Mouse (Mus musculus) hindbrain, embryonic 12.5 days (tissue): ENCODE measurements at regions not wholly inside any gene's neighbourhood (a gene's known extent, or its start where the extent isn't known, plus 50 kb on each side); places are given as distances from the start of the nearest gene placed in this dataset.

Experiments
- ATAC-seq: fragments of 200-750 bp; cut with Nextera tagmentation; 2 replicates; pipeline ENCODE4 v1.8.0; 2017; ENCODE audit warnings: moderate TSS enrichment; ENCODE audit not compliant: low FRiP score
- H3K27ac ChIP-seq: fragments of 300-500 bp; sonication (generic); 2 replicates; pipeline ENCODE4 v1.5.1; 2016; ENCODE audit warnings: mild to moderate bottlenecking
- H3K27me3 ChIP-seq: fragments of 300-500 bp; sonication (generic); 2 replicates; pipeline ENCODE4 v1.6.1; 2016; ENCODE audit warnings: mild to moderate bottlenecking
- H3K36me3 ChIP-seq: fragments of 300-500 bp; sonication (generic); 2 replicates; pipeline ENCODE4 v1.6.1; 2016; ENCODE audit warnings: mild to moderate bottlenecking
- H3K4me1 ChIP-seq: fragments of 300-500 bp; sonication (generic); 2 replicates; pipeline ENCODE4 v1.6.1; 2016
- H3K4me2 ChIP-seq: fragments of 300-500 bp; sonication (generic); replicated peaks from 2 replicates; pipeline ENCODE4 v1.6.1; 2016; ENCODE audit warnings: mild to moderate bottlenecking
- H3K4me3 ChIP-seq: fragments of 300-500 bp; sonication (generic); 2 replicates; pipeline ENCODE4 v1.5.1; 2016; ENCODE audit warnings: mild to moderate bottlenecking
- H3K9ac ChIP-seq: fragments of 300-500 bp; sonication (generic); 2 replicates; pipeline ENCODE4 v1.6.1; 2016; ENCODE audit warnings: mild to moderate bottlenecking, moderate library complexity
- H3K9me3 ChIP-seq: fragments of 300-500 bp; sonication (generic); replicated peaks from 2 replicates; pipeline ENCODE4 v1.6.1; 2016; ENCODE audit warnings: mild to moderate bottlenecking
- WGBS: fragments of 180-500 bp; shearing (Covaris S2); methylation state at CpG from one replicate; pipeline ENCODE4 v1.1.7; 2016; 5-methylcytosine and 5-hydroxymethylcytosine counted together

DNA sequence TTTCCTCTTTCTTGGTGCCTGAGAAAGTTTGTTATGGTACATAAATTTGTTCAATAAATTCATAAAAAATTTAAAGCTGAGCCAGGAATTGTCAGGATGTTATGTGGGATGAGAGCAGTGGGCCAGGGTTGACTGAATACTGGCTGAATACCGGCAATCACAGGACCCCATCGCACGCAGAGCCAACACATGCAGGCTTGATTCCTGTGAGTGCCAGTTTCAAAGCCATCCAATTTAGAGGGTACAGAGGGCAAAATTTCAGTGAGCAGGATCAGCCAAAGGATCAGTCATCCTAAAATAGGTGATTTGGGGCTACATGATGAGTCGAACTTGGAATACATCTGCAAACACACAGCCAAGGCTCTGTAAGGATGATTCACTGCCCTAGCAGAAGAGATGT, 583.6 kb upstream of the Nectin3 start:
- no peak overlapping the region for H3K9ac ChIP-seq
- no peaks in the 10 kb centered on the region for H3K9me3 ChIP-seq
- no peak overlapping the region for H3K4me2 ChIP-seq
- no peaks in the 10 kb centered on the region for H3K36me3 ChIP-seq
- H3K4me3 ChIP-seq: no peak overlapping the region
- no peaks in the 10 kb centered on the region for H3K4me1 ChIP-seq
- H3K27me3 ChIP-seq: no peaks in the 10 kb centered on the region
- WGBS: 93% methylated on average over 4 of the region's 4 CpGs
- H3K27ac ChIP-seq: no peak overlapping the region
- no peak for ATAC-seq

DNA sequence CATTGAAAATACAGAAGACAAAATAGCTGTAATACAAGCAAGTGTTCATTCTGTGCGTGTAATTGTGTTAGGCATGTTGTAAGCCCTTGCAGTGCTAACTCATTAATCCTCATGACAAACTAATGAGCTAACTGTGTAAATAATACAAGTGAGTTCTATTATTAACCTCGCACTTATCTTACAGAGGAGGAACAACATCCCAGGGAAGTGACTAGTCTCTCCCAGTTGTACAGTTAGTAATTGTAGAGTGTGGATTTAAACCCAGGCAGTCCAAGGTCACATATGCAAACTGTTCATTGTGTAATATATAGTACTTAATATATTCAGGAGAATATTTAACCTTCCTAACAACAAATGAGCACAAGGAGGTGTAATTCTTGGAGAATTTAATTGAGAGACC, 582.0 kb upstream of the Nectin3 start:
- H3K27ac ChIP-seq: no peak overlapping the region
- H3K9ac ChIP-seq: no peak overlapping the region
- 61% methylated on average over 2 of the region's 2 CpGs for WGBS
- H3K36me3 ChIP-seq: no peaks in the 10 kb centered on the region
- no peaks in the 10 kb centered on the region for H3K27me3 ChIP-seq
- no peak overlapping the region for H3K4me2 ChIP-seq
- no peak overlapping the region for H3K4me3 ChIP-seq
- H3K9me3 ChIP-seq: no peaks in the 10 kb centered on the region
- ATAC-seq: no peak
- no peaks in the 10 kb centered on the region for H3K4me1 ChIP-seq

DNA sequence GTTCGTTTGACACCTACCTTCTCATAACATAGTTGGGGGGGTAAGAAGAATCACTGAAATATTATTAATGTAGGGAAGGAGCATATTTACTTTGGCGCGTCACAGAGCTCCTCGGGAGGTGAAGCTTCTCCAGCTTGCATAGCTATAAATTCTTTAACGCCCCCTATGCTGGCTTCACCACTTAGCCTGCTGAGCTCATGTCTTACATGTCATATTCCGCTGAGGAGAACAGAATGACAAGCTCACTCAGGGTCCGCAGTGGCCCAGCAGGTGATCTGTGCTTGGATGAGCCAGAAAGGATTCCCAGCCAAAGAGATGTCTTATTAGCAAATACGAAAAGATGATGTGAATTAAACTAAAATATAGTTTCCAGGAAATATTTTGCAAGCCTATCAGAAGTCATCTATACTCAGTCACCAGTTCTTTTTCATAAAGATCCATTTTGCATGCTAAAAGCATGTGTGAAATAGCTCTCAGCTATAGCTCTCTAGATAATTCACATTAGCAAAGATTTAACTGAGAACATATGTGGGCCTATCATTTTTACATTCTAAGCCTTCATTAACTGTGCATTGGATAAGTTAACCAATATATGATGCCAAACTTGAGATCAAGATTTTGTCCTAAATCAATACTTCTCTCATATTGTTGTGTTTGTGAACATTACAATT, 561.1 kb upstream of the Nectin3 start:
- Histone ChIP-seq H3K4me3 (no peak overlapping the region), H3K9me3 (no peaks in the 10 kb centered on the region), H3K4me1 (no peaks in the 10 kb centered on the region), H3K36me3 (no peaks in the 10 kb centered on the region), H3K9ac (no peak overlapping the region), H3K27ac (no peak overlapping the region), H3K4me2 (no peak overlapping the region), H3K27me3 (no peaks in the 10 kb centered on the region)
- ATAC-seq: no peak
- 72% methylated on average over 8 of the region's 8 CpGs for WGBS

DNA sequence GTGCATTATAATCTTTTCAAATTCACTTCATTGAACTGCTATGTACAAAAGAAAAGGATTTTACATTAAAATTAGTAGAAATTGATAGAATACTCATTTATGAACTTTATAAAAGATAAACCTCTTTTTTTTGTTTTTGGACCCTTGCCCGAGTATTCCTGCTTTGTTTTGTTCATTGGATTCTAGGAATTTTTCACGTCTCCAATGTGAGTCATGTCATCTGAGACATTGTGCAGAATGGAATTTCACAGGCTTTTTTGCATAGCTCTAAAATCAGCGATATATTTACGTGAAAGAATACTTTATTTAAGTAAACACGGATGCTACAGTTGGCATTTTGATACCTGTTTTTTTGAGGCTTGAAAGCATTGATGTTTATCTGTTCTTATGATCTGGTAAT, 560.5 kb upstream of the Nectin3 start:
- Histone ChIP-seq H3K4me3 (no peak overlapping the region), H3K9me3 (no peaks in the 10 kb centered on the region), H3K4me2 (no peak overlapping the region), H3K9ac (no peak overlapping the region), H3K27me3 (no peaks in the 10 kb centered on the region), H3K36me3 (no peaks in the 10 kb centered on the region), H3K4me1 (no peaks in the 10 kb centered on the region), H3K27ac (no peak overlapping the region)
- WGBS: 84% methylated on average over 5 of the region's 5 CpGs
- no peak for ATAC-seq

DNA sequence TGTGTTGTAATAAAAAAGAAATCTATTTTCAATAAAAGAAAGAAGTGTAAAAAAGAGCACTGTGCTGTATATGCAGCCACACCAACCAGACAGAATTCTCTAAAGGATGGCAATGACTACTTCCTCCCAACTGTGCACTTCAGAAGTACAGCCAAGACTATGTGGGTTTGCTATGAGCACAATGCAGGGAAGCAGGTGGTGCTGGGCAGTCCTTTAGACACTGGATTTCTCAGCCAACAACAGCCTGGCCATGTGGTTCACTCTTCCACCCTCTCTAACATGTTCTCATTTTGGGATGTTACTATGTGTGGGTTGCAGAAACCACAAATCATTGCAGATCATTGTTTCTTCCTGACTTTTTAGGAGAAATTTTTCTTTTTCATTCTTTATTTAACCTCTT, 527.6 kb upstream of the Nectin3 start:
- H3K9me3 ChIP-seq: no peaks in the 10 kb centered on the region
- no peaks in the 10 kb centered on the region for H3K4me1 ChIP-seq
- H3K36me3 ChIP-seq: no peaks in the 10 kb centered on the region
- no peak overlapping the region for H3K9ac ChIP-seq
- no peak overlapping the region for H3K4me2 ChIP-seq
- H3K27me3 ChIP-seq: no peaks in the 10 kb centered on the region
- no peak overlapping the region for H3K4me3 ChIP-seq
- no peak for ATAC-seq
- H3K27ac ChIP-seq: no peak overlapping the region

DNA sequence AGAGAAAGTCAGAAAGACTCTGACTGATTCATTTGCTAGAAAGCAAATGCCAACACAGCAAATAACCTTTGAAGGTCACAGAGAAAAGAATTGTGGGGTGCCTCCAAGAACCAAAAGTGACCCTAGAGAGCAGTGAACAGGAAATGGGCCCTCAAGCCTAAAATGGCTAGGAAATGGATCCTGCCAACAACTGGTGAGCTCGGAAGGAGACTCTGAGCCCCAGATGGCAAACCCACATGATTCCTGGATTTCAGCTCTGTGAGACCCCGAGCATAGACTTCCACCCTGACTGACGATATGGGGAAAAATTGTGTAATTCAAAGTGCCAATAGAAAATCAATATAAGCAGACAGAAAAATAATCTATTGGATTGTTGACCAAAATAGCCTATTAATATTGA, 519.2 kb upstream of the Nectin3 start:
- H3K4me3 ChIP-seq: no peak overlapping the region
- ATAC-seq: no peak
- H3K27ac ChIP-seq: no peak overlapping the region
- H3K36me3 ChIP-seq: no peaks in the 10 kb centered on the region
- H3K9ac ChIP-seq: no peak overlapping the region
- 73% methylated on average over 3 of the region's 3 CpGs for WGBS
- no peaks in the 10 kb centered on the region for H3K9me3 ChIP-seq
- H3K4me1 ChIP-seq: no peaks in the 10 kb centered on the region
- no peaks in the 10 kb centered on the region for H3K27me3 ChIP-seq
- no peak overlapping the region for H3K4me2 ChIP-seq

DNA sequence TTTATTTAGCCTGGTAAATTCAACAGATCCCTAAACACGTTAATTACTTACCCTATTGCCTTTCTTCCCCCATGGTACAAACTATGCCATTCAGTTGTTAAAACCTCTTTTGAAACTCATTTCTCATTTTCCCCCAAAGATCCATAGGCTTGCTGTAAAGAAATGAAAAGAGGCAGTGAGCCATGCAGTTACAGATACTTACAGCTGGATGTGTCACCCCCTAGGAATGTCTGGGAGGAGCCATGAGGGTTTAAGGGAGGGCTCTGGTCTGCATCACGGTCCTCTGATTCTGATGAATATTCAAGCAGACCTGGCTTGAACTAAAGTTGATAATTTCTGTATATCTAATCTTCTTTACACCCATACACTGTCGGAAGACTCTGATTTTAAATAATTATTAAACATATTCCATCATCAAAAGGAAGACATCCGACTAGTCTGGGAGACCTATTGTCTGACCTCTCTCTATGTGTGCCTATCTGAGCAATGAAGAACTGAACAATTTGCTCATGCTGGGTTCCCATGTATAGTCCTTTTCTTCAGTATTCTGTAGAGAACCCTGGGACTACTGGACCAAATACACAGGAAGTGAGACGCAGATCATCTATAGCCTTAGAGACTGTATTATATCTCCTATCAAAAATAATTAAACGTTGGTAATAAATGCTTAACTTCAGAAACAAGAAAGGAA, 484.7 kb upstream of the Nectin3 start:
- Histone ChIP-seq H3K4me2 (no peak overlapping the region), H3K4me1 (no peaks in the 10 kb centered on the region), H3K27ac (no peak overlapping the region), H3K36me3 (no peaks in the 10 kb centered on the region), H3K4me3 (no peak overlapping the region), H3K9ac (no peak overlapping the region), H3K9me3 (no peaks in the 10 kb centered on the region), H3K27me3 (no peaks in the 10 kb centered on the region)
- peak; percentile 80 for ATAC-seq
- WGBS: 55% methylated on average over 6 of the region's 6 CpGs

DNA sequence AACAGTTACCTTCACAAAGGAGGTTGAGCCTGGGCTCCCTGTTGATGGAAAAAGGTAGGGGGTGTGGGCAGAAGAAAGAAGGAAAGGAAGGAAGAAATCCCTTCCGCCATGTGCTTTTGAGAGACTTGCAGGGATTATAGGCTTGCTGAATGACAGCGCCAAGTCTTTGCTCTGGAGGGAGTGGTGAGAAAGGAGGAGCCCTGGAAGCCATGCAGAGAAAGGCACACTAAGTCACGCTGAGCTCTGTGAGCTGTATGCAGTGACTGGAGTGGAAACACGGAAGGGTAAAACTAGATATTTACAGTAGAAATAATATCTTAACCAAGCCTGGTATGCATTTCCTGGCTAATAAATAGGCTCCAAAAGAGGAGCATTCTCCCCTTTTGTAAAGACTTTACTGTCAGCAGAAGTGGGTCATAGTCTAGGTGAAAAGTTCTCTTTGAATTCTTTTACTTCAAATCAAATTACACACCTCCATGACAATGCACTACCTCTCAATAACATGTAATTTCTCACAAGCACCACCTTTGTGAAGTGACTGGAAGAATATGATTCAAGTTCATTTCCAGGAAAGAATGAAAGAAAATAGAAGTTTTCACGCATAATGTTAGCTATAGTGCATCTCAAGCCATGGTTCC, 484.1 kb upstream of the Nectin3 start:
- no peak overlapping the region for H3K9ac ChIP-seq
- H3K27me3 ChIP-seq: no peaks in the 10 kb centered on the region
- no peaks in the 10 kb centered on the region for H3K4me1 ChIP-seq
- H3K9me3 ChIP-seq: no peaks in the 10 kb centered on the region
- H3K4me3 ChIP-seq: no peak overlapping the region
- WGBS: 56% methylated on average over 5 of the region's 5 CpGs
- H3K27ac ChIP-seq: no peak overlapping the region
- no peak overlapping the region for H3K4me2 ChIP-seq
- ATAC-seq: no peak
- H3K36me3 ChIP-seq: no peaks in the 10 kb centered on the region

DNA sequence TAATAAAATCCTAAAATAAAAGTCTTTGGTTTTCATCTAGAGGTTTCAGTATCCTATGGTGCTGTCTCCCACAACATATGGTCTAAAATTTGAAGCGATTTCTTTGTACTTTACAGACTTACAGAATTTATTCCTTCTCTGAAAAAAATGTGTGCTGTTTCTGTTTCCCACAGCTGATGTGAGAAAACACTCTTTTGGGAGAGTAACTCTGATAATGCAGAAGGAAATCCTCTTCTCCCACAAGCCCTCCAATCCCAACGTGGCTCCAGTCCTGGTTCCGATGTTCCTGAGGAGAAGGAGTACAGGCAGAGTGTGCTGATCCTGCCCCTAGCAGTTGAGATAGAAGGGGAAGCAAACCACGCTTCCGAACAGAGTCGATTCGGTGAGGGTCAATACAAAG, 467.4 kb upstream of the Nectin3 start:
- no peak overlapping the region for H3K27ac ChIP-seq
- no peaks in the 10 kb centered on the region for H3K9me3 ChIP-seq
- H3K36me3 ChIP-seq: no peaks in the 10 kb centered on the region
- no peak overlapping the region for H3K4me3 ChIP-seq
- 90% methylated on average over 7 of the region's 7 CpGs for WGBS
- H3K9ac ChIP-seq: no peak overlapping the region
- H3K4me1 ChIP-seq: no peaks in the 10 kb centered on the region
- H3K4me2 ChIP-seq: no peak overlapping the region
- no peaks in the 10 kb centered on the region for H3K27me3 ChIP-seq
- no peak for ATAC-seq

DNA sequence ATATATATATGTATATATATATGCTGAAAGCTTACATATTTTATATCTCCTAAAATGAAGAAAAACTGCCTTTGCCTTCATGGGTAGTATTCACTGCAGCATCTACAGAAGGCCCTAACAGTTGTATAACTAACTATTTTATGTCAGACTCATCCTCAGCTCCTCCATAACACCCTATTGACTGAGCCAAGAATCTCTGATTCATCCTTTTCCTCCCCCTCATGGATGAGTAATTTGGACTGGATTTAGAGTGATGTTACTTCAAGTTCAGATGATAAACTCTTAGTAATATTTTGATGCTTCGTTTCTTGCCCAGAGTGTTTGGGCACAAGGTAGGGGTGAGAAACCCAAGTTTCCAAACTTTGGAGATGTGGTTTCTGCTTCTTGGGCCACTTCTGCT, 458.7 kb upstream of the Nectin3 start:
- WGBS: 95% methylated on average over 1 of the region's 1 CpGs
- Histone ChIP-seq H3K27me3 (no peaks in the 10 kb centered on the region), H3K4me1 (no peaks in the 10 kb centered on the region), H3K9ac (no peak overlapping the region), H3K4me2 (no peak overlapping the region), H3K9me3 (no peaks in the 10 kb centered on the region), H3K36me3 (no peaks in the 10 kb centered on the region), H3K27ac (no peak overlapping the region), H3K4me3 (no peak overlapping the region)
- no peak for ATAC-seq

DNA sequence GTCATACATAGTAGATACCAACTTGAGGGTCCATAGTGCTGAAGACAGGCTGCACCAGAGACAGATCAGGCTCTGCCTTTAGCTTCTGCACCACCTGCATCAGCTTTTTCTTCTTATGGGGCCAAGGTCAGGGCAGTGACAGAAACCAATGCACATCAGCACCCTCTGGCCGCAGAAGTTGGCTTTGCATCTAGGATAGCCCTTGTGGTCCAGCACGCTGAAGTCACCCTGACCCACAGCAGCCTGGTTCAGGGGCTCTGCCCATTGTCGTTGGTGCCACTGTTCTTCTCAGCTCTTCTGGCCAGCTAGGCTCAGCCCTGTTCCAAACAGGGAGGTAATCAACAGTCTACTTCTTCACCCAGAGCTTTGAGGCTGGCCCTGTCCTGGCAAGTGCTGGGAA, 427.7 kb upstream of the Nectin3 start:
- Histone ChIP-seq H3K4me3 (no peak overlapping the region), H3K9me3 (no peaks in the 10 kb centered on the region), H3K4me2 (no peak overlapping the region), H3K36me3 (no peaks in the 10 kb centered on the region), H3K27ac (no peak overlapping the region), H3K27me3 (no peaks in the 10 kb centered on the region), H3K4me1 (no peaks in the 10 kb centered on the region), H3K9ac (no peak overlapping the region)
- 74% methylated on average over 3 of the region's 3 CpGs for WGBS
- ATAC-seq: 0 out of 2 replicates have a peak, but pooled peaks have one; percentile 35

DNA sequence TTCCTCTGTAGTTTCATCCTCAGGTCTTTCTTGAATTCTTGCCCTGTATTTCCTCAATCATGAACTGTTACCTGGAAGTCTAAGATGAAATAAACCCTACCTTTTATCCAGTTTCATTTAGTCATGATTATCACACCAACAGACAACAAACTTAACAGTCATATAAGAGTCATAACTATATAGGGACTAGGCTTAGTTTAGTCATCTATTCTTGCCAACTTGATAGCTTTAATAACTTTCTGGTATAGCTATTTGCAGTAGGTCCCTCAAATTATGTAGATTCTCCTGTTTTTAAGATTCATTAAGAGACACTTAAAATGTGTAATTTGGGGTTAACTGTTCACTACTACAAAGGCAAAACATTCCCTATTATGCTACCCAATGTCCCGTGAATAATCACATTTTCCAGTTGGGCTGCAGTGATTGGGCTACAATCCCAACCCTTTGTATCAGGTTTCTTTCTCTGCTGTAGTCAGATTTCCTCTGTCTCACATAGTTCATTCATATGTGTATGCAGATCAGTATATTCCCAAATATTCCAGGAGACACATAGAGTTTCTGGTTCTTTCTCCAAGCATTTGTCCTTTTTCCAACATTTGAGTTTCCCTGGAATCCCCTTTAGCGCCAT, 396.4 kb upstream of the Nectin3 start:
- Histone ChIP-seq H3K36me3 (no peaks in the 10 kb centered on the region), H3K27ac (no peak overlapping the region), H3K4me3 (no peak overlapping the region), H3K4me1 (no peaks in the 10 kb centered on the region), H3K4me2 (no peak overlapping the region), H3K9me3 (no peaks in the 10 kb centered on the region), H3K27me3 (no peaks in the 10 kb centered on the region), H3K9ac (no peak overlapping the region)
- peak; percentile 82 for ATAC-seq
- 43% methylated on average over 2 of the region's 2 CpGs for WGBS
